Mouse (Mus musculus): Measurements from ENCODE around the gene Lig3.

- TF ChIP-seq POLR2A (IDR thresholded peaks at IDR 0.05; ENCODE audit: low read depth, low read length) (no peak), CTCF (conservative IDR thresholded peaks at IDR 0.05; ENCODE audit: insufficient read depth, insufficient read length, low read depth, low read length) (no peak)
These were observed 53.0 kb downstream of the Lig3 start for GRCm38 (mm10) chr11:82833929-82834328.
